Mouse (Mus musculus) left cerebral cortex, adult 9 months (tissue): Measurements from ENCODE around the gene Rpl36-ps4.

Source experiments
- DNase-seq, 2 experiments: peaks; one replicate each; pipeline ENCODE4 v3.0.0; 2022; ENCODE audit warnings: low spot score in 2 of 2

Rpl36-ps4 gene

GRCm38 (mm10) chr17:87920677-87921076, at the start of gene Rpl36-ps4:
Rpl36-ps4 (plus strand) TSS chr17:87920977.
- no peak for DNase-seq

- no peak for DNase-seq
Measured at GRCm38 (mm10) chr17:87871461-87872126, 49.2 kb upstream of the Rpl36-ps4 start.

- DNase-seq, result no peak
Measured at GRCm38 (mm10) chr17:87872286-87872685, 48.5 kb upstream of the Rpl36-ps4 start.

- DNase-seq, result no peak
Measured at GRCm38 (mm10) chr17:87873456-87873855, 47.3 kb upstream of the Rpl36-ps4 start.

GRCm38 (mm10) chr17:87873943-87874342, 46.8 kb upstream of the Rpl36-ps4 start:
- DNase-seq, result no peak

- DNase-seq, result no peak
Measured at GRCm38 (mm10) chr17:87875346-87875920, 45.3 kb upstream of the Rpl36-ps4 start.

GRCm38 (mm10) chr17:87876295-87877000, 44.3 kb upstream of the Rpl36-ps4 start:
- no peak for DNase-seq

- peak; percentile 22 to 47 for DNase-seq
Measured at GRCm38 (mm10) chr17:87877207-87878073, 43.3 kb upstream of the Rpl36-ps4 start.

- DNase-seq, result no peak
Measured at GRCm38 (mm10) chr17:87878556-87879483, 42.0 kb upstream of the Rpl36-ps4 start.

- no peak for DNase-seq
Measured at GRCm38 (mm10) chr17:87879484-87880225, 41.1 kb upstream of the Rpl36-ps4 start.

- no peak for DNase-seq
Measured at GRCm38 (mm10) chr17:87882594-87882993, 38.2 kb upstream of the Rpl36-ps4 start.

GRCm38 (mm10) chr17:87897175-87897574, 23.6 kb upstream of the Rpl36-ps4 start:
- no peak for DNase-seq

- DNase-seq, result no peak
Measured at GRCm38 (mm10) chr17:87900677-87901076, 20.1 kb upstream of the Rpl36-ps4 start.

GRCm38 (mm10) chr17:87901163-87901562, 19.6 kb upstream of the Rpl36-ps4 start:
- DNase-seq, result no peak

- DNase-seq, result no peak
Measured at GRCm38 (mm10) chr17:87903213-87903612, 17.6 kb upstream of the Rpl36-ps4 start.

GRCm38 (mm10) chr17:87903725-87904124, 17.1 kb upstream of the Rpl36-ps4 start:
- no peak for DNase-seq

- DNase-seq, result no peak
Measured at GRCm38 (mm10) chr17:87915386-87915785, 5.4 kb upstream of the Rpl36-ps4 start.

- DNase-seq, result peak in 1 of 2 experiments; percentile 25
Measured at GRCm38 (mm10) chr17:87918121-87918520, 2.7 kb upstream of the Rpl36-ps4 start.

GRCm38 (mm10) chr17:87934326-87934725, 13.5 kb downstream of the Rpl36-ps4 start:
- no peak for DNase-seq

GRCm38 (mm10) chr17:87934736-87935135, 14.0 kb downstream of the Rpl36-ps4 start:
- DNase-seq, result no peak
